Mouse (Mus musculus) liver, embryonic 13.5 days (tissue): ENCODE measurements around the gene Slc35b1. TPM values are rescaled to one million over a fixed set of nuclear protein-coding genes. Genes with fewer than 3 reads are reported as not detected.
A peak's percentile ranks its signal among the peaks of the same experiment; 100 is the strongest.

ENCODE experiments used
- ATAC-seq: fragments of 200-750 bp; cut with Nextera tagmentation; 2 replicates; pipeline ENCODE4 v1.8.0; 2017; ENCODE audit warnings: low read depth, mild to moderate bottlenecking, moderate number of reproducible peaks, moderate library complexity
- DNase-seq: peaks from one replicate; pipeline ENCODE4 v3.0.0; 2022
- H3K27ac ChIP-seq: fragments of 300-500 bp; sonication (generic); 2 replicates; pipeline ENCODE4 v1.5.1; 2015; ENCODE audit warnings: moderate library complexity, mild to moderate bottlenecking, inconsistent platforms
- H3K27me3 ChIP-seq: fragments of 300-500 bp; sonication (generic); 2 replicates; pipeline ENCODE4 v1.6.1; 2015; ENCODE audit warnings: mild to moderate bottlenecking, inconsistent platforms
- H3K36me3 ChIP-seq: fragments of 300-500 bp; sonication (generic); 2 replicates; pipeline ENCODE4 v1.6.1; 2015; ENCODE audit warnings: mild to moderate bottlenecking, inconsistent platforms
- H3K4me1 ChIP-seq: fragments of 300-500 bp; sonication (generic); replicated peaks from 2 replicates; pipeline ENCODE4 v1.6.1; 2015; ENCODE audit warnings: inconsistent platforms
- H3K4me2 ChIP-seq: fragments of 300-500 bp; sonication (generic); 2 replicates; pipeline ENCODE4 v1.6.1; 2015; ENCODE audit warnings: inconsistent platforms, mild to moderate bottlenecking, moderate library complexity
- H3K4me3 ChIP-seq: fragments of 300-500 bp; sonication (generic); replicated peaks from 2 replicates; pipeline ENCODE4 v1.5.1; 2015; ENCODE audit warnings: mild to moderate bottlenecking, inconsistent platforms
- H3K9ac ChIP-seq: fragments of 300-500 bp; sonication (generic); 2 replicates; pipeline ENCODE4 v1.6.1; 2015; ENCODE audit warnings: mild to moderate bottlenecking, inconsistent platforms
- H3K9me3 ChIP-seq: fragments of 300-500 bp; sonication (generic); replicated peaks from 2 replicates; pipeline ENCODE4 v1.6.1; 2016; ENCODE audit warnings: inconsistent platforms
- WGBS: fragments of 180-500 bp; shearing (Covaris S2); methylation state at CpG from one replicate; pipeline ENCODE4 v1.1.7; 2015; ENCODE audit not compliant: insufficient replicate concordance; 5-methylcytosine and 5-hydroxymethylcytosine counted together
- polyA plus RNA-seq: library from polyadenylated mRNA; unstranded; fragments of >200 nt; fragmentation: Nextera tagmentation; extraction: Ambion mirVana; gene quantifications from 2 replicates; pipeline ENCODE4 v1.2.1, GENCODE M21; 2015

Gene Slc35b1
- polyA plus RNA-seq, 1 experiment from 2014 or later: 54.7 TPM

- WGBS: 60% methylated on average over 6 of the region's 6 CpGs
- no peak for ATAC-seq
- H3K4me2 ChIP-seq: no peak overlapping the region
- H3K27ac ChIP-seq: no peak overlapping the region
- H3K4me3 ChIP-seq: no peak overlapping the region
- H3K9me3 ChIP-seq: no peaks in the 10 kb centered on the region
- DNase-seq: no peak
- no peaks in the 10 kb centered on the region for H3K36me3 ChIP-seq
- peaks cover 13% of the 10 kb centered on the region for H3K27me3 ChIP-seq
- peaks cover 20% of the 10 kb centered on the region for H3K4me1 ChIP-seq
- no peak overlapping the region for H3K9ac ChIP-seq
Measured at GRCm38 (mm10) chr11:95411453-95412013, 27.0 kb downstream of the Slc35b1 start.

GRCm38 (mm10) chr11:95412615-95413014 is 28.1 kb downstream of the Slc35b1 start:
- H3K4me2 ChIP-seq: no peak overlapping the region
- H3K9ac ChIP-seq: no peak overlapping the region
- no peak overlapping the region for H3K27ac ChIP-seq
- 89% methylated on average over 3 of the region's 3 CpGs for WGBS
- peaks cover 13% of the 10 kb centered on the region for H3K27me3 ChIP-seq
- no peaks in the 10 kb centered on the region for H3K9me3 ChIP-seq
- no peak for ATAC-seq
- H3K4me3 ChIP-seq: no peak overlapping the region
- no peaks in the 10 kb centered on the region for H3K36me3 ChIP-seq
- DNase-seq: no peak
- peaks cover 31% of the 10 kb centered on the region for H3K4me1 ChIP-seq

GRCm38 (mm10) chr11:95413641-95414535 is 29.4 kb downstream of the Slc35b1 start, which contains the start of gene Spop:
Spop (plus strand) TSS chr11:95414080.
- DNase-seq (peak; percentile 90), ATAC-seq (peak; percentile 87)
- peaks cover 13% of the 10 kb centered on the region for H3K27me3 ChIP-seq
- no peaks in the 10 kb centered on the region for H3K9me3 ChIP-seq
- peak within 1 kb of the TSS; percentile 93 for H3K27ac ChIP-seq
- H3K4me2 ChIP-seq: peak within 1 kb of the TSS; percentile 85
- peak within 1 kb of the TSS; percentile 88 for H3K9ac ChIP-seq
- peaks cover 33% of the 10 kb centered on the region for H3K4me1 ChIP-seq
- peaks cover 5% of the 10 kb centered on the region for H3K36me3 ChIP-seq
- 1% methylated on average over 57 of the region's 58 CpGs for WGBS
- H3K4me3 ChIP-seq: peak within 1 kb of the TSS; percentile 88

- Histone ChIP-seq H3K9me3 (no peaks in the 10 kb centered on the region), H3K27me3 (peaks cover 13% of the 10 kb centered on the region), H3K4me2 (peak overlapping the region; percentile 85), H3K4me1 (peaks cover 33% of the 10 kb centered on the region), H3K27ac (peak overlapping the region; percentile 93), H3K9ac (peak overlapping the region; percentile 88), H3K36me3 (peaks cover 8% of the 10 kb centered on the region), H3K4me3 (peak overlapping the region; percentile 88)
- DNase-seq (peak; percentile 92), ATAC-seq (peak; percentile 80)
- WGBS: under 1% methylated on average over 28 of the region's 28 CpGs
Measured at GRCm38 (mm10) chr11:95414536-95415161, 30.2 kb downstream of the Slc35b1 start.

GRCm38 (mm10) chr11:95415931-95416330 is 31.4 kb downstream of the Slc35b1 start:
- ATAC-seq (no peak), DNase-seq (no peak)
- Histone ChIP-seq H3K4me3 (peak overlapping the region; percentile 88), H3K27ac (peak overlapping the region; percentile 50), H3K4me2 (peak overlapping the region; percentile 85), H3K36me3 (peaks cover 9% of the 10 kb centered on the region), H3K4me1 (peaks cover 33% of the 10 kb centered on the region), H3K9me3 (no peaks in the 10 kb centered on the region), H3K27me3 (peaks cover 13% of the 10 kb centered on the region), H3K9ac (peak overlapping the region; percentile 88)

- DNase-seq (no peak), ATAC-seq (no peak)
- no peak overlapping the region for H3K4me3 ChIP-seq
- H3K27me3 ChIP-seq: peaks cover 9% of the 10 kb centered on the region; the same call in 1 of the 2 replicates
- peaks cover 33% of the 10 kb centered on the region for H3K4me1 ChIP-seq
- no peak overlapping the region for H3K27ac ChIP-seq
- WGBS: 85% methylated on average over 5 of the region's 5 CpGs
- H3K4me2 ChIP-seq: peak overlapping the region; percentile 4; the same call in 1 of the 2 replicates
- H3K9me3 ChIP-seq: no peaks in the 10 kb centered on the region
- peaks cover 9% of the 10 kb centered on the region for H3K36me3 ChIP-seq
- no peak overlapping the region for H3K9ac ChIP-seq
Measured at GRCm38 (mm10) chr11:95417341-95417740, 32.8 kb downstream of the Slc35b1 start.

GRCm38 (mm10) chr11:95420880-95421435 is 36.5 kb downstream of the Slc35b1 start:
- H3K9ac ChIP-seq: no peak overlapping the region
- DNase-seq: no peak
- H3K27ac ChIP-seq: no peak overlapping the region
- ATAC-seq: no peak
- H3K4me2 ChIP-seq: no peak overlapping the region
- H3K9me3 ChIP-seq: no peaks in the 10 kb centered on the region
- no peak overlapping the region for H3K4me3 ChIP-seq
- H3K36me3 ChIP-seq: peaks cover 9% of the 10 kb centered on the region
- 64% methylated on average over 2 of the region's 2 CpGs for WGBS
- no peaks in the 10 kb centered on the region for H3K27me3 ChIP-seq
- H3K4me1 ChIP-seq: peaks cover 18% of the 10 kb centered on the region

GRCm38 (mm10) chr11:95423505-95423904 is 39.0 kb downstream of the Slc35b1 start:
- Histone ChIP-seq H3K4me1 (no peaks in the 10 kb centered on the region), H3K9ac (no peak overlapping the region), H3K9me3 (no peaks in the 10 kb centered on the region), H3K4me3 (no peak overlapping the region), H3K4me2 (no peak overlapping the region), H3K27ac (no peak overlapping the region), H3K36me3 (peaks cover 5% of the 10 kb centered on the region; the same call in 1 of the 2 replicates), H3K27me3 (no peaks in the 10 kb centered on the region)
- no peak for DNase-seq
- no peak for ATAC-seq
- WGBS: 74% methylated on average over 3 of the region's 3 CpGs

- Histone ChIP-seq H3K4me2 (no peak overlapping the region), H3K9ac (no peak overlapping the region), H3K27ac (no peak overlapping the region), H3K4me3 (no peak overlapping the region), H3K4me1 (peaks cover 36% of the 10 kb centered on the region), H3K27me3 (no peaks in the 10 kb centered on the region), H3K36me3 (0 out of 2 replicates have a peak, but pooled peaks cover 5% of the 10 kb centered on the region), H3K9me3 (no peaks in the 10 kb centered on the region)
- ATAC-seq (peak; percentile 76), DNase-seq (peak; percentile 27)
- WGBS: 10% methylated on average over 2 of the region's 2 CpGs
Measured at GRCm38 (mm10) chr11:95431344-95431743, 46.9 kb downstream of the Slc35b1 start.

- H3K4me3 ChIP-seq: no peak overlapping the region
- H3K9ac ChIP-seq: no peak overlapping the region
- no peak overlapping the region for H3K27ac ChIP-seq
- ATAC-seq (no peak), DNase-seq (peak; percentile 19)
- no peaks in the 10 kb centered on the region for H3K9me3 ChIP-seq
- no peak overlapping the region for H3K4me2 ChIP-seq
- WGBS: 76% methylated on average over 2 of the region's 2 CpGs
- no peaks in the 10 kb centered on the region for H3K27me3 ChIP-seq
- 0 out of 2 replicates have a peak, but pooled peaks cover 5% of the 10 kb centered on the region for H3K36me3 ChIP-seq
- H3K4me1 ChIP-seq: peaks cover 36% of the 10 kb centered on the region
Measured at GRCm38 (mm10) chr11:95432194-95432593, 47.7 kb downstream of the Slc35b1 start.
